8 mouse cellular contexts compared by ENCODE assay signal in the genomic region with DNA sequence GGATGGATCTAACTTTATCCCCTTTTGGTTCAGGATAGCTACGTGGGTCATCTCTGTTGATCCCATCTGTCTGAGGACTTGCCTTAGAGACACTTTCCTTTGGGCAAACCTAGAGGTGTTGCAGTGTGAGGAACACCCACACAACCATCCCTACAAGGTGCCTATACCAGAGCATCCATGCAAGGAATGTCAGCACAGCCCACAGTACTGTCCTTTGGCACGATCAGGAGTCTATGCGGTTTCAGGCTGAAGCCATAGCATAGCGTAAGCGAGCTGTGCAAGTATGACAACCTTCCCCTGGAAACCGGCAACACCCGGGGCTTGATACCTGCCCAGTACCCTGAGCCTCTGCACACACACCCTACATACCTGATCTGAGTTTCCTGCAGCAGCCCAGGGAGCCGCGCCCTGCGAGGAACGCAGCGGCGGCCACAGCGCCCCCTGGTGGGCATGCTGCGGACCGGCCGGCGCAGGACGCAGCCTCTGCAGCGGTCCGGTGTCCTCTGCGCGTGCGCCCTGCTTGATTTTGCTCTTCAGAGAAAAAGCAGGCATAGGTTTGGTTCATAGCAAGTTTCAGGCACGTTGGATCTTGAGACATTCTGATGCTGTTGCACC.
DNase-seq lines count a peak whose midpoint lies in the region; ATAC-seq and TF ChIP-seq lines count a peak whose summit lies in the region.

No protein-coding gene starts in this region.

- H3K27me3 ChIP-seq in C2C12 (ENCODE audit: control insufficient read depth, insufficient read depth, insufficient read length): no peaks in the 10 kb centered on the region
- H3K27me3 ChIP-seq in heart, embryonic 13.5 days (replicated peaks): no peaks in the 10 kb centered on the region
- H3K27me3 ChIP-seq in kidney, embryonic 16.5 days (ENCODE audit: insufficient read depth, low read length): no peaks in the 10 kb centered on the region; the same call in 1 of the 2 replicates

- peak; percentile 22; the same call in 1 of the 2 replicates for ATAC-seq in heart, embryonic 13.5 days (ENCODE audit: extremely low read depth, insufficient number of reproducible peaks, low FRiP score, low TSS enrichment)
- peak; percentile 86 for ATAC-seq in kidney, embryonic 16.5 days (ENCODE audit: low FRiP score, low TSS enrichment)

- no peak overlapping the region for H3ac ChIP-seq in C2C12 (ENCODE audit: control insufficient read depth, insufficient read length, low read depth)

- WGBS in heart, embryonic 13.5 days: 10% methylated on average over 25 of the region's 25 CpGs
- WGBS in kidney, embryonic 16.5 days: 9% methylated on average over 25 of the region's 25 CpGs

- peak overlapping the region; percentile 68 for H3K4me2 ChIP-seq in heart, embryonic 13.5 days
- H3K4me2 ChIP-seq in kidney, embryonic 16.5 days (replicated peaks; ENCODE audit: low read depth, low read length): peak overlapping the region; percentile 51

- H3K9ac ChIP-seq in heart, embryonic 13.5 days: peak overlapping the region; percentile 67
- peak overlapping the region; percentile 43 for H3K9ac ChIP-seq in kidney, embryonic 16.5 days (replicated peaks; ENCODE audit: low read length)

- peak; percentile 17 for DNase-seq in c-Kit-negative CD71-positive TER-119-positive erythroid progenitor cells, embryonic 14.5 days (ENCODE audit: low read depth, low spot score)
- peak; percentile 25 for DNase-seq in fibroblast of lung, adult 2 months (ENCODE audit: low read depth)
- DNase-seq in liver: peak; percentile 70
- peak; percentile 85 for DNase-seq in naive thymus-derived CD4-positive, alpha-beta T cell, adult 2 months (ENCODE audit: low read depth)
- DNase-seq in spleen, postnatal 4 days (ENCODE audit: low spot score in 2 of 2): peak; percentile 70 to 92

- H3K9me3 ChIP-seq in heart, embryonic 13.5 days: peaks cover 8% of the 10 kb centered on the region; the same call in 1 of the 2 replicates
- peaks cover 8% of the 10 kb centered on the region for H3K9me3 ChIP-seq in kidney, embryonic 16.5 days (ENCODE audit: low read length)

- H3K4me3 ChIP-seq in C2C12 (ENCODE audit: insufficient read depth, poor library complexity, severe bottlenecking): no peak overlapping the region
- peak overlapping the region; percentile 47 for H3K4me3 ChIP-seq in heart, embryonic 13.5 days
- H3K4me3 ChIP-seq in kidney, embryonic 16.5 days (ENCODE audit: low read length): peak overlapping the region; percentile 26

- TF ChIP-seq CTCF in C2C12 (IDR thresholded peaks at IDR 0.05; ENCODE audit: control insufficient read depth, insufficient read depth, insufficient read length): peak; percentile 90

- H3K4me1 ChIP-seq in heart, embryonic 13.5 days: peaks cover 13% of the 10 kb centered on the region
- peaks cover 17% of the 10 kb centered on the region for H3K4me1 ChIP-seq in kidney, embryonic 16.5 days (ENCODE audit: insufficient read depth, low read length)

- H3K36me3 ChIP-seq in C2C12 (ENCODE audit: control insufficient read depth, insufficient read depth): no peaks in the 10 kb centered on the region
- no peaks in the 10 kb centered on the region; the same call in 1 of the 2 replicates for H3K36me3 ChIP-seq in heart, embryonic 13.5 days
- H3K36me3 ChIP-seq in kidney, embryonic 16.5 days (ENCODE audit: insufficient read depth, low read length): no peaks in the 10 kb centered on the region

- H3K79me3 ChIP-seq in C2C12 (ENCODE audit: low read depth): no peaks in the 10 kb centered on the region

- no peak overlapping the region for H3K27ac ChIP-seq in heart, embryonic 13.5 days (replicated peaks)
- no peak overlapping the region for H3K27ac ChIP-seq in kidney, embryonic 16.5 days (ENCODE audit: low read length)

- H3K79me2 ChIP-seq in C2C12 (ENCODE audit: control insufficient read depth, insufficient read depth): no peaks in the 10 kb centered on the region

TF ChIP-seq in C2C12, 6 proteins besides CTCF, POLR2A, EP300 and RAD21:
- TF ChIP-seq FOSL1 (IDR thresholded peaks at IDR 0.05; ENCODE audit: insufficient read depth, low read length, poor library complexity, severe bottlenecking) (no peak), MYOD1 (IDR thresholded peaks at IDR 0.05; ENCODE audit: control insufficient read depth, insufficient read length, low read depth) (no peak), MAX (IDR thresholded peaks at IDR 0.05) (no peak), CEBPB (IDR thresholded peaks at IDR 0.05; ENCODE audit: low read depth) (no peak), USF1 (IDR thresholded peaks at IDR 0.05; ENCODE audit: low read depth) (no peak), MYOG (IDR thresholded peaks at IDR 0.05; ENCODE audit: control insufficient read depth, extremely low read depth, insufficient read length) (no peak)

Comparison
In these comparisons a context has a peak if more than half of its experiments do, and no peak if none do; other contexts are left out.
1. DNase-seq: peak in every context shown above with its lines; median percentile 85 in naive thymus-derived CD4-positive, alpha-beta T cell, adult 2 months; 81 in spleen, postnatal 4 days; 70 in liver; 25 in fibroblast of lung, adult 2 months; 17 in c-Kit-negative CD71-positive TER-119-positive erythroid progenitor cells, embryonic 14.5 days.